Mouse (Mus musculus): ENCODE data around the gene Myo15.
A peak's percentile ranks its signal among the peaks of the same experiment; 100 is the strongest.
"Not testable (repeated sequence)": the region's sequence is repeated elsewhere in the genome, so short reads cannot be mapped to it uniquely, and the experiment has no call there.

Myo15 gene

GRCm38 (mm10) chr11:60507281-60507680 is 38.1 kb downstream of the Myo15 start:
- DNase-seq (ENCODE audit: low spot score in 2 of 2) = no peak

- peak; percentile 28 to 36 for DNase-seq (ENCODE audit: low spot score in 2 of 2)
Observed at GRCm38 (mm10) chr11:60508950-60509349, 39.8 kb downstream of the Myo15 start.

- no peak for DNase-seq (ENCODE audit: low spot score in 2 of 2)
Observed at GRCm38 (mm10) chr11:60509500-60509899, 40.4 kb downstream of the Myo15 start.

- no peak for DNase-seq (ENCODE audit: low spot score in 2 of 2)
Observed at GRCm38 (mm10) chr11:60511893-60512292, 42.8 kb downstream of the Myo15 start.

- DNase-seq (ENCODE audit: low spot score in 2 of 2) = no peak
Observed at GRCm38 (mm10) chr11:60512520-60512919, 43.4 kb downstream of the Myo15 start.

GRCm38 (mm10) chr11:60514941-60515340 is 45.8 kb downstream of the Myo15 start:
- no peak for DNase-seq (ENCODE audit: low spot score in 2 of 2)

GRCm38 (mm10) chr11:60518305-60518704 is 49.2 kb downstream of the Myo15 start:
- no peak for DNase-seq (ENCODE audit: low spot score in 2 of 2)

- DNase-seq (ENCODE audit: low spot score in 2 of 2) = no peak
Observed at GRCm38 (mm10) chr11:60522027-60522426, 52.9 kb downstream of the Myo15 start.

GRCm38 (mm10) chr11:60522661-60523365 is 53.7 kb downstream of the Myo15 start:
- DNase-seq (ENCODE audit: low spot score in 2 of 2) = no peak

GRCm38 (mm10) chr11:60526461-60526860 is 57.3 kb downstream of the Myo15 start:
- no peak for DNase-seq (ENCODE audit: low spot score in 2 of 2)

GRCm38 (mm10) chr11:60535676-60536075 is 66.5 kb downstream of the Myo15 start:
- DNase-seq (ENCODE audit: low spot score in 2 of 2) = no peak

GRCm38 (mm10) chr11:60536180-60536858 is 67.2 kb downstream of the Myo15 start, which contains the start of gene Alkbh5:
Alkbh5 (plus strand) TSS chr11:60536381.
- DNase-seq (ENCODE audit: low spot score in 2 of 2) = no peak

GRCm38 (mm10) chr11:60536859-60537467 is 67.8 kb downstream of the Myo15 start:
- DNase-seq (ENCODE audit: low spot score in 2 of 2) = peak; percentile 70 to 79

GRCm38 (mm10) chr11:60537468-60538347 is 68.6 kb downstream of the Myo15 start:
- DNase-seq (ENCODE audit: low spot score in 2 of 2) = peak; percentile 88 to 92

- DNase-seq (ENCODE audit: low spot score in 2 of 2) = peak; percentile 30 to 39
Observed at GRCm38 (mm10) chr11:60538371-60539281, 69.5 kb downstream of the Myo15 start.

- DNase-seq (ENCODE audit: low spot score in 2 of 2) = no peak
Observed at GRCm38 (mm10) chr11:60539540-60539939, 70.4 kb downstream of the Myo15 start.

- DNase-seq (ENCODE audit: low spot score in 2 of 2) = no peak
Observed at GRCm38 (mm10) chr11:60540002-60540610, 71.0 kb downstream of the Myo15 start.

- no peak for DNase-seq (ENCODE audit: low spot score in 2 of 2)
Observed at GRCm38 (mm10) chr11:60540761-60541160, 71.6 kb downstream of the Myo15 start.

GRCm38 (mm10) chr11:60541831-60542230 is 72.7 kb downstream of the Myo15 start:
- no peak for DNase-seq (ENCODE audit: low spot score in 2 of 2)

- not testable (repeated sequence) for DNase-seq (ENCODE audit: low spot score in 2 of 2)
Observed at GRCm38 (mm10) chr11:60543211-60543610, 74.1 kb downstream of the Myo15 start.

Measured in spleen, postnatal 14 days (tissue).